Mouse (Mus musculus): ENCODE data around the gene Sbk3.
A peak's percentile ranks its signal among the peaks of the same experiment; 100 is the strongest.

DNA sequence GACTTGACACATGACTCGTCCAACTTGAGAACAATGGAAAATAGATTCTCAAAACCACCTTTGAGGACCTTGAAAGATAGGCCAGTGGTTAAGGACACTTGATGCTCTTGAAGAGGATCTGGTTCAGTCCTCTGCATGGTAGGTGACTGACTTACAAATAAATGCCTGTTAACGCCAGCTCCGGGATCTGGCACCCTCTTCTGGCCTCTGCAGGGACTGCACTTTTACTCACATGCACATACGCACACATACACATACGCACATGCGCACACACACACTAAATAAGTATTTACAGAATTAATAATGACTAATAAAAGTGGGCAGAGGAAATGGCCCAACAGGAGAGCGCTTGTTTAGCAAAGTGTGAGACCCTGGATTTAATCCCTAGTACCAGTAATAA, 5.9 kb upstream of the Sbk3 start:
- TF ChIP-seq CTCF (conservative IDR thresholded peaks at IDR 0.05; ENCODE audit: low read length) (peak; percentile 77), POU5F1 (IDR thresholded peaks at IDR 0.05; ENCODE audit: borderline replicate concordance, low read length) (no peak), NANOG (IDR thresholded peaks at IDR 0.05; ENCODE audit: borderline replicate concordance, low read length) (no peak)
